Mouse (Mus musculus): Measurements from ENCODE around the gene Ptcd1.

DNA sequence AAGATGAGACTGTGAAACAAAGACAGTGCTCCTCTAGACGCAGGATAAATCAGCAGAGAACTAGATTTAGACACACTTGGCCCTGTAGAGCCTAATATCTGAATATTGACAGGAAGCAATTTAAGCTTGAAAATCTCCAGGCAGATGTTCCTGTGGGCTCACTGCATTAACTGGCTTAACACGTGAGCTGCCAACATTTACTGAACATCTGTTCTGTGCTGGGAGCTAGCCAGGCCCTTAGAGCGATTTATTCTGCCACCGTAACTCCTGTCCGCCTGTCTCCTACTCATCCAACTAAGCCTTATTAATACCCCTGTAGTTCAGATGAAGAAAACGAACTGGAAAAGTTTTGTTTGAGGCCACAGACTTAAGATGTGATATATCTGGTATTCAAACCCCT lies 28.1 kb downstream of the Ptcd1 start:
- TF ChIP-seq CTCF (IDR thresholded peaks at IDR 0.05 in 2 of 3, conservative IDR thresholded peaks at IDR 0.05 in 1 of 3; ENCODE audit: control insufficient read depth in 1 of 3, insufficient read depth in 1 of 3, low read depth in 2 of 3, low read length in 3 of 3, poor library complexity in 1 of 3, severe bottlenecking in 1 of 3) (no peak), ELF1 (IDR thresholded peaks at IDR 0.05; ENCODE audit: low read depth, low read length) (no peak), POLR2A (IDR thresholded peaks at IDR 0.05; ENCODE audit: control insufficient read depth in 1 of 2, insufficient read depth in 1 of 2, low read depth in 1 of 2, low read length in 2 of 2, poor library complexity in 1 of 2) (no peak), RAD21 (IDR thresholded peaks at IDR 0.05; ENCODE audit: low read depth, low read length) (no peak), POLR2AphosphoS2 (IDR thresholded peaks at IDR 0.05; ENCODE audit: low read length) (no peak), E2F4 (IDR thresholded peaks at IDR 0.05; ENCODE audit: borderline replicate concordance, low read depth, low read length) (no peak), GATA1 (IDR thresholded peaks at IDR 0.05; ENCODE audit: low read depth, low read length) (no peak), CHD2 (IDR thresholded peaks at IDR 0.05; ENCODE audit: low read length) (no peak)

Measured in MEL (cell line).